Mouse (Mus musculus) adrenal gland, postnatal 14 days (tissue): ENCODE results near the gene Zfp212. TPM values are rescaled to one million over a fixed set of nuclear protein-coding genes. Genes with fewer than 3 reads are reported as not detected.
A peak's percentile ranks its signal among the peaks of the same experiment; 100 is the strongest.

Experiments used
- DNase-seq: peaks from one replicate; pipeline ENCODE4 v3.0.0; 2021; ENCODE audit warnings: mixed read lengths
- total RNA-seq: library from RNA; stranded (reverse); gene quantifications from 2 replicates; pipeline ENCODE4 v1.2.3, GENCODE M21; 2021

The Zfp212 gene
- total RNA-seq, 1 experiment from 2014 or later: 14.7 TPM

- DNase-seq: no peak
Observed at GRCm38 (mm10) chr6:47942461-47942860, 22.2 kb downstream of the Zfp212 start.

DNA sequence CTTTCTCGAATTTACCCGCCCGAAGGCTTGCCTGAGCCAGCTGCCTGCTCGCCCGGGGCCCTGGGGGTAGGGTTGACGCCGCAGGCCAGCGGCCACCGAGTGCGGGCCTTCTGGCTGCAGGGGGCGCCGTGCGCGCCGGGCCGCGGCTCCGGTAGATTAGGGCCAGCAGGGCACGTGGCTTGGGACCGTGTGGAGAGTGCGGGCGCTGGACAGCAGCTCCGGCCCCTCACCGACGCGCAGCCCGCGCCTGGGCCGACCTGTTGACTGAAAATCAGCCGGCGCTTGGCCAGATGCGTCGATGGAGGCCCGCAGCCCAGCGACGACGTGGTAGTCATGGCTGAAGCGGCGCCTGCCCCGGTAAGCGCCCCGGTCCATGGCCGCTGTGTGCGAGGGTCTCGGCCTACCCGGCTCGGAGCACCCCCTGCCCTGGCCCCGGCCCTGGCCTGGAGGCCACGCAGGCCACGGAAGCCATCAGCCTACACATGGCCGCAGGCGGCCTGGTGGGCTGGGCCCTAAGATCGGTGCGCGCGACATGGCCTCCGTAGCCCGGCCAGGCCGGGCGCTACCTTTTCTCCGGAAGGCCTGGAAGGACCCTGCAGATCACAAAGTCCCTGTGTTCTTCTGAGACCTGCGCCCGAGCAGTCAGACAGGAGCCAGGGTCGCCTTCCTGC, 22.9 kb downstream of the Zfp212 start:
- peak; percentile 86 for DNase-seq

- no peak for DNase-seq
Observed at GRCm38 (mm10) chr6:47943721-47944120, 23.4 kb downstream of the Zfp212 start.

- no peak for DNase-seq
Observed at GRCm38 (mm10) chr6:47947388-47947787, 27.1 kb downstream of the Zfp212 start.

- DNase-seq: peak; percentile 96
Observed at GRCm38 (mm10) chr6:47953191-47953726, 33.0 kb downstream of the Zfp212 start, which contains the start of gene Zfp956. Zfp956 (plus strand) TSS chr6:47953390.

GRCm38 (mm10) chr6:47954425-47954824, 34.1 kb downstream of the Zfp212 start:
- no peak for DNase-seq

DNA sequence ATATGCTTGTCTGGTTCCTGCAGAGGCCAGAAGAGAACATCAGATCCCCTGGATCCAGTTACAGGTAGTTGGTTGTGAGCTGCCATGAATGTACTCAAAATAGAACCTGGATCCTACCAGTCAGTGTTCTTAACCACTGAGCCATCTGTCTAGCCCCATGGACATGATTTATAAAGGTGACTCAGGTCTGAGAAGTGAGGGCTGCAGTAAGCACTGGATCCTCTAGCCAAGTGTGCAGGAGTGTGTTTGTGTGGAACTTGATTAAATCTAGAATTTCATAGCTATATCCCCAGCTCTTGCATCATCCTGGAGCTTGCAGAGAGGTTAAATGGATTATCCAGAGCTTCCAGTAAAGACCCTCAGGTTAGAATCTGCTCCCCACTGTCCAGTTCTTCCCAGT, 37.5 kb downstream of the Zfp212 start:
- no peak for DNase-seq

- no peak for DNase-seq
Observed at GRCm38 (mm10) chr6:47960685-47961421, 40.6 kb downstream of the Zfp212 start.

DNA sequence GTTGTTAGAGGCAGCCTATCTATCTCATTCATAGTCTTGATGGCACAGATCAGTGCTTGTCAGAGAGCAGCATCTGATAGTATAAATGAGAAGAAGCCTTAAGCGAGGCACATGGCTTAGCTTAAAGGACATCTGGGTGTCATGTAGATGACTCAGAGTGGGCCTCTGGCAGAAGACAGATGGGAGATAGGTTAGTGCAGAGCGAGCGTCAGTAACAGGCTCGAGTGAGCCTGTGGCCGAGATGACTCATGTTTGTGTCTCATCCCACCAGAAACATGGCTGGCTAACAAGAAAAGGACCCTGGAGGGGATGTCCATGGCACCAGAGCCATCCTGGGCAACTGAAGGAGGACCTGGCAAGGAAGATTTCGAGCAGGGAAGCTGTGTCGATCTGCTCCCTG, 42.8 kb downstream of the Zfp212 start:
- peak; percentile 65 for DNase-seq

- peak; percentile 23 for DNase-seq
Observed at GRCm38 (mm10) chr6:47968166-47968565, 47.9 kb downstream of the Zfp212 start.

GRCm38 (mm10) chr6:47974599-47974998, 54.3 kb downstream of the Zfp212 start:
- DNase-seq: no peak

GRCm38 (mm10) chr6:47978897-47979368, 58.7 kb downstream of the Zfp212 start:
- peak; percentile 90 for DNase-seq

Other genes starting within 250 kb of the Zfp212 start
- 80.5 and 90.4 TPM in 2 replicates for gene Pdia4, start 107.0 kb upstream of the Zfp212 start, total RNA-seq
- gene Zfp786, start 89.6 kb upstream of the Zfp212 start, total RNA-seq: 1.2 and 1.3 TPM in 2 replicates
- gene Zfp398, start 84.8 kb upstream of the Zfp212 start, total RNA-seq: 9.3 and 12.0 TPM in 2 replicates
- 11.6 and 13.7 TPM in 2 replicates for gene Zfp282, start 43.3 kb upstream of the Zfp212 start, total RNA-seq
- 5.8 and 10.1 TPM in 2 replicates for gene Zfp956, start 32.9 kb downstream of the Zfp212 start, total RNA-seq
- gene Zfp777, start 128.4 kb downstream of the Zfp212 start, total RNA-seq: 16.9 and 26.7 TPM in 2 replicates
- gene Zfp746, start 166.1 kb downstream of the Zfp212 start, total RNA-seq: 25.0 and 26.7 TPM in 2 replicates